Mouse (Mus musculus): ENCODE measurements around the gene Mycbpap.

Mycbpap gene

DNA sequence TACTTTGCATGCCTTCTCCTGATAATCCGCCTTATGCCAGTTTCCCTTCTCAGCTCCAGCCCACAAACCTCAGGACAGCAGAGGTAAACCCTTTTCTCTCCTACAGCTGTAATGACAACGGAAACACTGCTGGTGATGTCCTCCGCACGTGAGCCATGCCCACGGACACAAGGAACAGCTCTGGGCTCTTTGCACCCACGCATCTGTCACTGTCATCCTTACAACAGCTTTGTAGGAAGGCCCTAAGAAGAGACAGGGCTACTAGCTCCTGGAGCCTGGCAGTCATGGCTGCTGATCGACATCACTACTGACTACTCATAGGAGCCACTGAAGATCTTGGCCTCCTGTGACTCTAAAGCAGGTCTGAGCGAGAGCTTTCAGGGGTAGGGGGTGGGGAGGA, 11.6 kb upstream of the Mycbpap start:
- DNase-seq (ENCODE audit: low read depth) = no peak

GRCm38 (mm10) chr11:94528879-94529278, 7.3 kb upstream of the Mycbpap start:
- peak; percentile 26 for DNase-seq (ENCODE audit: low read depth)

GRCm38 (mm10) chr11:94526171-94526879, 4.8 kb upstream of the Mycbpap start:
- DNase-seq (ENCODE audit: low read depth) = peak; percentile 33

- DNase-seq (ENCODE audit: low read depth) = no peak
Measured at GRCm38 (mm10) chr11:94513452-94513851, 8.1 kb downstream of the Mycbpap start.

DNA sequence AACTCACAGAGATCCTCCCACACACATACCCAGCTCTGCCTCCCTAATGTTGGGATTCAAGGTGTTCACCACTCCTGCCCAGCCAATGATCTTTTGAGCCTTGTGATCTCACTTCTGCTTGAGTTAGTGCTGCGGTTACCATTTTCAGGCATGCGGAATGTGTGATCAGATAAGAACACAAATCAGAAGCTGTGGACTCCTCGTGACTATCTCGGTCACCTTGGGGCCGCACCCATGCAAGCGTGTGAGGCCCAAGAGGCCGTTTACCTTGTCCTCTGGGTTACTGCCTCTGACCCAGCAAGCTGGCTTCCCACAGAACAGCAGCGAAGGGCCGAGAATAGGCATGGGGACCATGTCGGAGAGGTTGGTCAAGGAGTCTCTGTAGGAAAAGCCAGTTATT, 12.6 kb downstream of the Mycbpap start:
- DNase-seq (ENCODE audit: low read depth) = no peak

DNA sequence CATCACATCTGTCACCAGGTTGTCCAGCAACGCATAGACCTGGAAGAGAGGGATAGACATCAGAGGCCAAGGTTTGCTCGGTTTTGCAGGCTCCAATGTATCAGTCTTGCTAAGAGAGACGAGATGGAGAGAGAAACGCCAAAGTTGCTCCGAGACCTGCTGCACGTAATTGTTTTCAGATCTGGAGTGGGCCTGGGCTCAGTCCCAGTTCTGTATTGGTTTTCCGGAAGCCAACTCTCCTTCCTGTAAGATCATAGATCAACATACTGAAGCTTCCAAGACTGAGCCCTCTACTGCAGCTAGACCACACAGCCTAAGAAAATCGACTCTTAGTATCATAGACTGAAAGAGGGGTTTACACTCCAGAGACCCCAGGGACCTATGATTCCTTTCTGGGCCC, 20.1 kb downstream of the Mycbpap start:
- DNase-seq (ENCODE audit: low read depth) = no peak

DNA sequence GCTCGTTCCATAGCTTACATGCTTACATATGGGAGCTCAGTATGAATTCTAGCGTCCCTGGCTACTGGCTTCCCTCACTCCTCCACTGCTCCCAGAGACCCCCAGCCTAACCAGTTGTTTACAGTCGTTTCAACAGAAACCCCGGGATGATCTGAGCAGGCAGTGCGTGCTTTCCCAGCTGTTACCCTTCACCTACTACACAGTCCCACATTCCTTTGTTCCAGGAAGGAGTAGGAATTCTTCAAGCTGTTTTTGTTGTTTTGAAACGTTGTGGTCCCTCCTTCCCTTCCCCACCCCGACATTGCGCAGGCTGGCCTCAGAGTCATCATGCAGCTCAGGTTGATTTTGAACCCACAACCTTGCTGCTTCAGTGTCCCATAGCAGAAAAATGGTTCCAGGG, 21.2 kb downstream of the Mycbpap start:
- DNase-seq (ENCODE audit: low read depth) = no peak

DNA sequence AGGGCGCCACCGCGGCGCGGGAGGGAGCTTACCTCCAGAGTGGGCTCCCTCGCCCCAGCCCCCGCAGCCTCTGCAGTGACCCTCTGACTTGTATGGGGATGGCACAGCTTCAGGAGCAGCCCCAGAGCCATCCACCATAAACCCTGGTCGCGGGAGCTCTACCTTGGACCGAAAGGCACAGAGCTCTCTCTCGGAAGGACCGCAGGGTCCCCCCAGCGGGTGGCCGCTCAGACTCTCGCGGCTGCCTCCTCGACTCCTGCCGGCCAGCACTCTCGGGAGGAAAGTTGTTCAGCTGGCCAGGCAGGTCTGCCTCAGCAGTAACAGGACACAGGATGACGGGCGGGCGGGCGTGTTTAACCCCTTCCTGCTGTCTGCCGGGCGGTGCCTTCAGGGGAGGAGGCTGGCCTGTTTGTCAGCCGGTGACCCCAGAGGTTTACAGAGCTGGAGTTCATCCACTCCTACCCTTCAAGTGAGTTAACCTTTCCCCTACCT, 21.8 kb downstream of the Mycbpap start, which contains the start of gene Epn3:
Epn3 (minus strand) TSS at position 314 of the 492 bp plus-strand sequence.
- no peak for DNase-seq (ENCODE audit: low read depth)

- DNase-seq (ENCODE audit: low read depth) = no peak
Measured at GRCm38 (mm10) chr11:94499035-94499434, 22.5 kb downstream of the Mycbpap start.

DNA sequence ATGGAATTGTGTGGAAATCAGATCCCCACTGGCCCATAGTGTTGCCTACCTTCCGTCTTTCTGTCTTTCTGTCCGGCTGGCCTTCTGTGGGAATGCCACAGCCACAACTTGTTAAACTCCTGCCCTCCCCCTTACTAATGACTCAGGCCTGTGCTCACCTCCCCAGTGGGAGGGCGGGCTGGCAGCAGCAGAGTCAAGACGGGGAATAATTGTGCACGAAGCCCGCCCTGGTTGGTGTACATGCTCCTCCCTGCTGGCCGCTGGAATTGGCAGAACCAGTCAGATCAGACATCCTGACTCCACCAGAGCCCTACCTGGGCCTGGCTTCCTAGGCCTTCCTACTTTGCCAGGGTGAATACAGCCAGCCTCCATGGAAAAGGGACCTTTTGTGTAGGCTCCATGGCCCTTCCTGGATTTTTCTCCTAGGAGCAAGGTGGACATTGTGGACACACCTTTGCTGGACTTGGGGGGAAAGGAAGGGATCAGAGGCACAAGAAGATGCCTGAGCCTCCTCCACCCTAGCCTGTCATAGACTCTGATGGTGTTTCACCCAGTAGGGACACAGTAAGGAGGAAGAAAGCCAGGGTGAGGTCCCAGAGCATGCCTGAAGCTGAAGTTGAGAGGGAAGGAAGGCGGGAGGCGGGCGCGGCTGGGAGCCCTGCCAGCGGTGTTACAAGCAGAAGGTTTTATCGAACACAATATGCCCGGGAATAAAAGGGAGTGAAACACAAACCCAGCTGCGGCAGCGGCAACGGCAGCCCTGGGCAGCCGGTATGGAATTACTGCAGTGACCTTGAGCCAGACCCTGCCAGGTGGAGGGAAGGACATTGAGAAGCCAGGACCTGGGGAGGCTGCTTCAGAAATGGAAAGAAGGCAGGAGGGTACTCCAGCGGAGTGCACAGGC, 23.2 kb downstream of the Mycbpap start:
- no peak for DNase-seq (ENCODE audit: low read depth)

DNA sequence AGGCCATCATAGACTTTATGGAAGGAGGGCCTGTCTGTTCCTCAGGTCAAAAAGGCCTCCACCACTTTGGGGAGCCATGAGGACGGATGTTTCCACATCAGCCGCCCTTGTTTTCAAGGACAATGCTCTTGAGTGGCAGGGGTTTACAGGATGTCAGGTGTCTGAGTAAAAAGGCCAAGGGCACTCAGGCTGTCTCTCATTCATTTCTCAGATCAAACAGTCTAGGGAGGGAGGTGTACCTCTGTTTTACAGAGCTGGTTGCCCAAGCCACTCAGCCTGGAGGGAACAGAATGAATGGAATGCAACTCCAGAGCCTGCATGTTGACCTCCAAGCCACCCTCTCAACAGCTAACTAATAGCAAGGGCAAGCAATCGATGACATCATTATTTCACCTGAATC, 26.1 kb downstream of the Mycbpap start:
- DNase-seq (ENCODE audit: low read depth) = no peak

DNA sequence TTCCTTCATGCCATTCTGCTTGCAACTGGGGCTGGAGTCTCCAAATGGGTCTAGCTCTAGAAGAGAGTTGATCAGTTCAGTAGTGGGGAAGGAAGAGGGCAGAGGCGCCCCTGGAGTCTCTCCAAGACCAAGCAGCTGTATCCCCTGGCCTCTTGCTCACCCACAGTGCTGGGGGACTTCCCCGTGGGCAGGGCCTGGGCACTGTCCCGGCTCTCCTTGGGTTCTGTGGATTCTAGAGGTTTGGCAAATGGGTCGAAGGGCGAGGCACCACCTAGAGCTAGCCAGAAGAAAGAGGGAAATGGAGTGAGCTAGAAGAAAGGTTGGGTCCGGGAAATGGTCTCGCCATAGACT, 29.8 kb downstream of the Mycbpap start:
- no peak for DNase-seq (ENCODE audit: low read depth)

- DNase-seq (ENCODE audit: low read depth) = peak; percentile 25
Measured at GRCm38 (mm10) chr11:94491035-94491748, 30.4 kb downstream of the Mycbpap start.

DNA sequence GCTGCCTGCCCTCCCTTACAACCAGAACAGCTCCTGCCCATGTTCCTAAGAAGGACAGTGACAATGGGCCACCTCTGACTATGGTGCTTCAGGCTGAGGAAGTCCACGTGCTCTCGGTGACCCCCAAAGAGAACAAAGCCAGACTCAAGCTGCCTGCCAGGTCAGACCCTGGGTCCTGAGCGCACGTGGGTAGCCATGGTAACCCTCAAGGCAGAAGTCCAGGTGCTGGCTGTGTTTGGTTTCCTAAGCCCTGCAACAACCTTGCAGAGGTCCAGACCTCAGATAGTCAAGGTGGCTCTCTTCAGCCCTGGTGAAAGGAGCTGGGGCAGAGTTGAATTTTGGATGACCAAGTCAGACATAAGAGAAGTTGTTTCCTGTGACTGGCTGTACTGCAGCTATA, 31.8 kb downstream of the Mycbpap start:
- DNase-seq (ENCODE audit: low read depth) = no peak

GRCm38 (mm10) chr11:94488767-94489533, 32.6 kb downstream of the Mycbpap start:
- no peak for DNase-seq (ENCODE audit: low read depth)

DNA sequence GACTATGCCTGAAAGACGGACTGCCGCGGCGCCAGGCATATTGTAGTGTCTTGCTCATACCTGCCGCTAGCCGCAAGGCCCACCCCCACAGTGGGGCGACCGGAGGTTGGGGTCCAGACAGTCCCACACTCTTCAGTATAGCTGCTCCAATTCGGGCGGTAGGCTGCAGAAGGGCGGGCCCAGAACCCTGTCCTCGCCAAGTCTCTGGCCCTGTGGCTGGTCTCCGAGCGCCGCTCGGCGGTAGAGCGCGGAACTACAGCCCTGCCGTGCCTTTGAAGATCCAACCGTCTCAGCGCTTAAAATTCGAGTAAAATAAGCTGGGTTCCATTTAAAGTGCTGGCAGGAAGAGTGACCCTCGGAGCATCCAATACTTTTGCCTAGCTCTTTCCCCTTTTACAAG, 35.5 kb downstream of the Mycbpap start, which contains the start of gene Spata20:
Spata20 (minus strand) TSS at position 179 of the 400 bp plus-strand sequence.
- DNase-seq (ENCODE audit: low read depth) = peak; percentile 81

GRCm38 (mm10) chr11:94485223-94485622, 36.3 kb downstream of the Mycbpap start:
- no peak for DNase-seq (ENCODE audit: low read depth)

DNA sequence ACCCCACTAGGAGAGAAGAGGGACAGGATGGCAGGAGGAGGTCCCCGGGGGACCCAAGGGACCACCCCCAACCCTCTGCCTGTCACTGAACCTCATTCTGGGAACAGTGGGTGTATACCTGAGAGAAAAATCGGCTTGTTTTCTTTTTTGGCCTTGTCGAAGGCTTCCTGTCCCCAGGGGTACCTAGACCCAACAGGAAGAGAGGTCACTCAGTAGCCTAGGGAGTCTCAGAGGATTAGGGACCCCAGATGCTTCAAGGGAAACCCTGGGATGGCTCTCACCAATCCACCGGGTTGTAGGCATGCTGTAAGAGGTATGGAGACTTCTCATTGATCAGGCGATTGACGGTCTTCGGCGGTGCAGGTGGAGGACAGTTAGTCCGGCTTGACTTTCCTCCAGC, 36.9 kb downstream of the Mycbpap start:
- DNase-seq (ENCODE audit: low read depth) = no peak

DNA sequence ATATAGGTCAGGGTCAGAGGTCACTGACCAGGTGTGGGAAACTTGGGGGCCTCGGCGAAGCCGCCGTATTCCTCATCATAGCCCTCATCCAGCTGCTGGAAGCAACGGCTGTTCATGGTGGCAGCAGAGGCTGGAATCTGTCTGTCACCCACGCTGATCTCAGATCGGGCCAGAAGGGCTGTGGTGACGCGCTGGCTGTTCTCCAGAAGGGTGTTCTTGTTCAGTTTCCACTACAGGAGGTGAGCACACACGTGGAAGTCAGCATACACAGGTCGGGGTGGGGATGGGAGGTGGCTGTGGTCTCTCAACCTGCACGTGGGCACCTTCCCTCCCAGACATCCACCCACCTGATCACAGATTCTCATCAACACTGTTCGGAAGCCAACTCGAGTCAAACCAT, 37.6 kb downstream of the Mycbpap start:
- DNase-seq (ENCODE audit: low read depth) = no peak

DNA sequence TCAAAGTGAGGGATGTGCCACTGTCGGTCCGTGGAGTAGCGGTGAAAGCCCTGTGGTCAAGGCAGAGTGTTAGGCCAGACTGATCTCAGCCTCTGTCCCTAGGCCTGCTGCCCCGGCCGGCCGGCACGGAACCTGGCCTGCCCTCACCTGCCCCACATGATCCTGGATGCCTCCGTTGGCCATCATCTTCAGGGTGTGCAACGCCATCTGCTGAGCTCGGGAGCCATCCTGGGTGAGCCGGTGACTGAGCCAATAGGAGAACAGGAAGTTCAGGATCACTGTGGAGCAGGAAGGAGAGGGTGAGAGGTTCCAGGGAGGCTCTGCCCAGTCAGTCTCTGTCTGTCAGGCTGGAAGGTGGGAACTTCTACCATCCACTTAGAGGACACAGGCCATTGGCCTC, 38.1 kb downstream of the Mycbpap start:
- no peak for DNase-seq (ENCODE audit: low read depth)

DNA sequence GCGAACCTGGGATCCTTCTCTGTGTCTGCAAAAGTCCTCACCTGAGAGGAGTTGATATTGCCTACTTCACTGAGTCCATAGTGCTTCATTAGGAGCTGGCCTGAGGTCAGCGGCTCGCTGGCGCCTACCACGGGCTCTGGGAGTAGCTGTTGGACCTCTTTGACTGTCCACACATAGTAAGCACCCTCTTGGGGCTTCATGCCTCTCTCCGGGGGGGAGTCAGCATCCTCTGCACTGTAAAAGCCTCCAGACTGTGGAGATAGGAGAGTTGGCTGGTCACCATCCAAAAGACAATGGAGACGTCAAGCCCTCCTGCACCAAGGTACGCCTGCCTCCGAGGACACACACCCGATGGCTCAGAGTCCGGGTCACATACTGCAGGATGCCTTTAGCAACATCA, 38.8 kb downstream of the Mycbpap start:
- no peak for DNase-seq (ENCODE audit: low read depth)

DNA sequence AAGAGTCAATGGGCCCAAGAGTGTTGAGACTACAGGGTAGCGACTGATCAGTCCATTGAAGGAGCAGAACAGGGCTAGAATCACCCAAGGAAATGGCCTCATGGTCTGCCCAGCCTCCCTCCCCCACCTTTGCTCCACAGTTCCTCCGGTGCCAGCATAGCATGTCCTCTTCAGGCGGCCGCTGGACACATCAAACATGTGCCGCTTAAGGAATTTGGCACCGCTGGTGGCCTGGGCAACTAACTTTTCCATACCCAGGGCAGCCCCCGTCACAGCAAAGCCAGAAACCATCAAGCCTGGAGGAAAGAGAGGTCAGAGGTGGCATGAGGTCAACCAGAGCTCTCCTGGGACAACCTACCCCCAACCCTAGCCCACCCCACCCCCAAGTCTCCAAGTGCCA, 39.6 kb downstream of the Mycbpap start:
- no peak for DNase-seq (ENCODE audit: low read depth)

Measured in induced T-regulatory cell, adult 2 months (primary cell).